Mouse (Mus musculus) erythroblast, embryonic 14.5 days (primary cell): ENCODE measurements around the gene Prmt2. TPM values are rescaled to one million over a fixed set of nuclear protein-coding genes. Genes with fewer than 3 reads are reported as not detected.

Experiments used
- H3K27me3 ChIP-seq: 2 replicates; pipeline ENCODE4 v1.6.1; 2012; ENCODE audit warnings: inconsistent platforms; ENCODE audit not compliant: control insufficient read depth
- H3K36me3 ChIP-seq: 2 replicates; pipeline ENCODE4 v1.6.1; 2012; ENCODE audit warnings: mild to moderate bottlenecking, inconsistent platforms; ENCODE audit not compliant: control insufficient read depth
- H3K4me1 ChIP-seq: 2 replicates; pipeline ENCODE4 v1.6.1; 2012; ENCODE audit warnings: inconsistent platforms; ENCODE audit not compliant: control insufficient read depth
- H3K4me3 ChIP-seq: replicated peaks from 2 replicates; pipeline ENCODE3; 2012; ENCODE audit warnings: moderate library complexity, mild to moderate bottlenecking, inconsistent platforms
- H3K9me3 ChIP-seq: 2 replicates; pipeline ENCODE4 v1.6.1; 2012; ENCODE audit warnings: low read length, inconsistent platforms, mixed read lengths; ENCODE audit not compliant: control insufficient read depth
- GATA1 ChIP-seq: IDR thresholded peaks from 2 replicates; pipeline ENCODE4 v1.6.1; 2012; ENCODE audit warnings: low read length, inconsistent platforms, mixed read lengths
- TAL1 ChIP-seq: IDR thresholded peaks from 3 replicates; pipeline ENCODE4 v1.6.1; 2012; ENCODE audit warnings: low read length, inconsistent platforms, mixed read lengths
- polyA plus RNA-seq: library from polyadenylated mRNA; stranded (reverse); fragments of >175 nt; gene quantifications from 2 replicates; pipeline ENCODE4 v1.2.3, GENCODE M21; 2012

Gene Prmt2
- 0.13 and 0.15 TPM in 2 replicates for polyA plus RNA-seq

GRCm38 (mm10) chr10:76237341-76238225 lies at the start of gene Prmt2:
TSS of gene Prmt2 (minus strand) at chr10:76237865.
- Histone ChIP-seq H3K4me3 (peak within 1 kb of the TSS; percentile 80), H3K27me3 (no peaks in the 10 kb centered on the region), H3K4me1 (peaks cover 15% of the 10 kb centered on the region), H3K9me3 (no peaks in the 10 kb centered on the region), H3K36me3 (no peaks in the 10 kb centered on the region)
- TF ChIP-seq TAL1 (no peak), GATA1 (no peak)

GRCm38 (mm10) chr10:76278541-76279097 lies 41.0 kb upstream of the Prmt2 start:
- H3K27me3 ChIP-seq, result no peaks in the 10 kb centered on the region
- no peaks in the 10 kb centered on the region for H3K4me1 ChIP-seq
- no peaks in the 10 kb centered on the region for H3K9me3 ChIP-seq
- peaks cover 2% of the 10 kb centered on the region; the same call in 1 of the 2 replicates for H3K36me3 ChIP-seq
- TF ChIP-seq TAL1 (no peak), GATA1 (no peak)
- H3K4me3 ChIP-seq, result no peak overlapping the region

GRCm38 (mm10) chr10:76275256-76275655 lies 37.6 kb upstream of the Prmt2 start:
- H3K36me3 ChIP-seq, result no peaks in the 10 kb centered on the region; the same call in 1 of the 2 replicates
- no peaks in the 10 kb centered on the region for H3K9me3 ChIP-seq

DNA sequence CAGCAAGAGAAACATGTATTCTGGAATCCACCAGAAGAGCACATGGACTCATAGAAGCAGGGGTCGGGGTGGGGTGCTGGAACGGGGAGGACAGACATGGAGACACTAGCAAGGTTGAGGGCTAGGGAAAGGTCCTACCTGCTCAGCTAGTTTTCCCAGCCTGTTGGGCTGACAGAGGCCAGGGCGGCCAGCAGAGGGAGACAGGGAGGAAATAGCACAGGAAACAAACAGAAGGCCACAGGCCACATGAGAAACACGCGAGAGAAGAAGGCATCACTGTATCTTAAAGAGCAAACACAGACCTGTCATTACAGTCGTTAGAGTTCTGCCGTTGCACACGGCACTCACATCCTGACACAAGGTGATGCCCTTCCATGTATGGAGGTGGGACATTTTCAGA lies 33.6 kb upstream of the Prmt2 start:
- H3K4me1 ChIP-seq, result no peaks in the 10 kb centered on the region
- H3K36me3 ChIP-seq, result no peaks in the 10 kb centered on the region; the same call in 1 of the 2 replicates
- H3K9me3 ChIP-seq, result no peaks in the 10 kb centered on the region
- no peak overlapping the region for H3K4me3 ChIP-seq
- H3K27me3 ChIP-seq, result no peaks in the 10 kb centered on the region
- TF ChIP-seq GATA1 (no peak), TAL1 (no peak)

More at GRCm38 (mm10) chr10:76275256-76275655, 37.6 kb upstream of the Prmt2 start:
- TF ChIP-seq GATA1 (no peak), TAL1 (no peak)
- Histone ChIP-seq H3K27me3 (no peaks in the 10 kb centered on the region), H3K4me1 (no peaks in the 10 kb centered on the region), H3K4me3 (no peak overlapping the region)

DNA sequence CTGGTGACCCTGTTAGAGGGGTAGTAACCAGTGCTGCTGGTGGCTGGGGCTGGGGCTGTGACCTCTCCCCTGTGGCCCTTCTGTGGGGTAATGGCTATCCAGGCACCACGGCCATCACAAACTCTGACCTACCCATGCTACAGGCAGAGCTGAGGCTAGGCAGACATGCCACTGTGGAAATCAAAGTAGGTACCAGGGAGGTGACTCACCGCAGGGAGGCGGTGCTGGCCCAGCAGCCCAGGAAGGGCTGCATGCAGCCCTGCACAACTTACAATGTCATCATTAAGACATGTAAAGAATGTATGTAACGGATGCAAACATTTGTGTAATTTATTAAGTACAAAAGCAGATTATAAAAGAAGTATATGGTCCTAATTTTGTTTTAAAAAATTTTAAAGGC lies 24.8 kb upstream of the Prmt2 start:
- no peaks in the 10 kb centered on the region for H3K27me3 ChIP-seq
- no peaks in the 10 kb centered on the region for H3K4me1 ChIP-seq
- H3K4me3 ChIP-seq, result no peak overlapping the region
- H3K36me3 ChIP-seq, result no peaks in the 10 kb centered on the region; the same call in 1 of the 2 replicates
- no peak for TF ChIP-seq TAL1
- TF ChIP-seq GATA1, result no peak
- no peaks in the 10 kb centered on the region for H3K9me3 ChIP-seq

DNA sequence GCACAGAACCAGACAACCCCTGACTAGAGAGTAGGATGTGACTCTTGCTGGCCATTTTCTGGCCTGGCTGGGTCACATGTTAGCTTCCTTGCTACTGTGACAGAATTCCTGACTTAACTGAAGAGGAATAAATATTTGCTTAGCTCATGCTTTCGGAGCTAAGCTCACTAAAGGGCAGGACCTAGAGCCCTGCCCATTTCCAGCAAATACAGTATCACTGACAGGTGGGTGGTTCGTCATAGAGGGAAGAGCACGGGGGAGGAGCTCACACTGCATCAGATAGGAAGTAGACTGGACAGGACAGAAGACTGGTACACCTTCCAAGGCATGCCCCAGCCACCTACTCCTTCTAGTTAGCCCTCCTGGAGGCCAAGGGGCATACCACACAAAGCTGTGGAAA lies 23.8 kb upstream of the Prmt2 start:
- no peaks in the 10 kb centered on the region for H3K27me3 ChIP-seq
- no peak for TF ChIP-seq TAL1
- no peak for TF ChIP-seq GATA1
- H3K4me1 ChIP-seq, result no peaks in the 10 kb centered on the region

DNA sequence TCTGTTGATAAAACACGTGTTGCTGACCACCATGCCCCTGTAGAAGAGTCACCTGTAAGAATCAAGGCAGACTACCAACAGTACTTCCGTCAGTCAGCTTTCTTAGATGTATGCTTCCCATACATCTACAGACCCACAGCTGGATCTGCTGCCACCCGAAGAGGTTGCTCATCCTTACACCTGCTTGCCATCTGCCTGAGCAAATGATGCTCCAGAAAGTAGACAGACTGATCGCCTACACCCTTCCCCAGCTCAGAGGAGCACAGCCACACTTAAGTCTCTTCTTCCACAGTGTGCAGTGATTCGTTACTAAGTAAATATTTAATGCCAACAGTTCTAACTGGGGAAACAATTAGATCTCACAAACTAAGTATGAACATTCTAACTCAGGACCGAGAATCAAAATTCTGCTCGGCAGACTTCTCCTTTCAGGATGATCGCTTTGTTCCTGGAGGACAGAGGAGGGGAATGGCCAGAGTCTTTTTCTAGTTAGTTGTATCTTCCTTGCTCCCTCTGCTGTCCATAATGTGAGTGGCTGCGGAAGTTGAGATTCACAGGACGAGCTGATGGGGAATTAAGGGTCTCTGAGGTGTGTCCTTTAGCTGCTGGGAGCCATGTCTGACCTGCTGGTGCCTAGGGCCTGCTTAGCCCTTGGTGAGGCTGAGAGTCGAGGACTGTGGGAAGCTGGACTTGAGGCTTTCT lies 22.8 kb upstream of the Prmt2 start:
- TF ChIP-seq TAL1 (no peak), GATA1 (no peak)
- Histone ChIP-seq H3K27me3 (no peaks in the 10 kb centered on the region), H3K4me1 (no peaks in the 10 kb centered on the region), H3K36me3 (no peaks in the 10 kb centered on the region; the same call in 1 of the 2 replicates), H3K4me3 (no peak overlapping the region), H3K9me3 (no peaks in the 10 kb centered on the region)

More for the DNA sequence above, 23.8 kb upstream of the Prmt2 start:
- Histone ChIP-seq H3K4me3 (no peak overlapping the region), H3K36me3 (no peaks in the 10 kb centered on the region; the same call in 1 of the 2 replicates), H3K9me3 (no peaks in the 10 kb centered on the region)

GRCm38 (mm10) chr10:76259566-76260232 lies 22.0 kb upstream of the Prmt2 start:
- Histone ChIP-seq H3K4me1 (no peaks in the 10 kb centered on the region), H3K9me3 (no peaks in the 10 kb centered on the region), H3K36me3 (no peaks in the 10 kb centered on the region; the same call in 1 of the 2 replicates), H3K4me3 (no peak overlapping the region), H3K27me3 (no peaks in the 10 kb centered on the region)
- TF ChIP-seq TAL1 (no peak), GATA1 (no peak)
